Mouse (Mus musculus): ENCODE data around the gene Adgre4.

Gene Adgre4

GRCm38 (mm10) chr17:55749786-55750185, at the start of gene Adgre4:
Gene Adgre4, plus strand, starts transcription at chr17:55749984.
- no peak for DNase-seq (ENCODE audit: low read depth)

- peak; percentile 90 for DNase-seq (ENCODE audit: low read depth)
Measured at GRCm38 (mm10) chr17:55702161-55702820, 47.5 kb upstream of the Adgre4 start.

DNA sequence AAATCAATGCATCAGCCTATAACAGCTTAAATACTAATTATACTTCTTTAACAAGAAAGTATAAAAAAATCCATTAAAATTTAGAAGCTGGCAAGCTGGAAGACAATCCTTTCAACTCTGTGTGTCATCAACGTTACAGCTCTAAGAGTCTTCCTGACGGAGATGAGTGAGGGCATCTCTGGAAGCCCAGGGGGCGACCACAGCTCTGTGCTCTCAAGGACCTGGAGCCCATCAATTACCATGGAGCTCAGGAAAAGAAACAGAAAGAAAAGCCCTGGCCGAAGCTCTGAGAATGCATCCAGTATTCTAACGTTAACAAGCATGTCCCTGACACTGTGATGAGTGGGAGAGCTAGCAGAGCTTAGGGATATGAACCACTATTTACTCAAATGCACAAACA, 46.9 kb upstream of the Adgre4 start:
- DNase-seq (ENCODE audit: low read depth), result no peak

DNA sequence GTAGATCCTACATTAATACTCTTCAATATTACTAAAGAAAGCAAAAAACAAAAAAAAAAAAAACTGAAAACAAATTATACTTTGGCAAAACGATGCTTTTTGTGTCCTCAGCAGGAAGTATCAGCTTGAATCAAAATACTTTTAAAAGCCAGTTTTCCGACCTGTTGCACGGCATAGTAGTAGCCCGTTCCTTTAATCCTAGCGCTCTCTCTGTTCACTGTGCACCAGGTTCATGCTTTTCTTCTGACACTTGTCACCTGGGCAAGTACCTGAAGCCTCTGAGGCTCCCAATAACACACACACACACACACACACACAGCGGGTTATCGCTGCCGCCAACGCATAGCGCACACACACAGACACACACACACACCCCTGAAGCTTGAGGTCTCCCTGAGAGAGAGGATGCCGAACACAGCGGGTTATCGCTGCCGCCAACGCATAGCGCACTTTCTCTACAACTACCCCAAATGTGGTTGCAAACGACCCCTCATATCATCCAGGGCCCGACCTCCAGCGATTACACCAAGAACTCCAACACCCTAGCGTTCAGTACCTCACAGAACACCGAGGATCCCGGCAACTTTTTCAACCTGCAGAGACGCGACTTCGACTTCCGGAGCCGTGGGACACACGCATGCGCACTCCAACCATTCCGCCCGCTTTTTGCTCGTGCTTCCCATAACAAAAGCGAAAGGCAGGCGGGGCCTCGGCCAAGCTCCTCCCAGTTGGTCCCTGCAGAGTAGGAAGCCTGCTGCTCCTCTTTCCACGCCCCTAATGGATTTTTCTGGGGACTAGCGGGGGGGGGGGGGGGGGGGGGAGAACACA, 37.6 kb upstream of the Adgre4 start, which contains the start of gene Pot1b:
Gene Pot1b (minus strand): TSS at position 645 of the 828 bp plus-strand sequence.
- DNase-seq (ENCODE audit: low read depth), result peak; percentile 98

- no peak for DNase-seq (ENCODE audit: low read depth)
Measured at GRCm38 (mm10) chr17:55721270-55721669, 28.5 kb upstream of the Adgre4 start.

GRCm38 (mm10) chr17:55722250-55722649, 27.5 kb upstream of the Adgre4 start:
- DNase-seq (ENCODE audit: low read depth), result no peak

DNA sequence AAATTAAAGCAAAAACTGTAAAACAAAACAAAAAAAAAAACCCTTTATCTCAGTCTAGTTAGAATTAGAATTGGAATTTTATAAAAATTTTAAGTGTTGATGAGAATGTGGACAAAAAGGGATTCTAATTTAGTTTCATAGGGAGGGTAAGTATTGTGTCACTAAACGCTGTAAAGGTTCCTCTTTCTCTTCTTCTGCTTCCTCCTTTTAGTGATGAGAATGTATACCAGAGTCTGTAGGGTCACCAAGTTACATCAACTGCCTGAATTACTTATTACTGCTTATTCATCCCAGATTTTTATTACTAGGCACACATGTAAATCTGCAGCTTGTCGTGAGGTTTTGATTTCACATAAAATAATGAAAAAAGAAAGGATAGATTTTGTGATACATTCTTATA, 23.6 kb upstream of the Adgre4 start:
- DNase-seq (ENCODE audit: low read depth), result no peak

GRCm38 (mm10) chr17:55736675-55737074, 13.1 kb upstream of the Adgre4 start:
- DNase-seq (ENCODE audit: low read depth), result no peak

GRCm38 (mm10) chr17:55751170-55751569, 1.4 kb downstream of the Adgre4 start:
- DNase-seq (ENCODE audit: low read depth), result no peak

GRCm38 (mm10) chr17:55813642-55814041, 63.9 kb downstream of the Adgre4 start:
- DNase-seq (ENCODE audit: low read depth), result peak; percentile 54

DNA sequence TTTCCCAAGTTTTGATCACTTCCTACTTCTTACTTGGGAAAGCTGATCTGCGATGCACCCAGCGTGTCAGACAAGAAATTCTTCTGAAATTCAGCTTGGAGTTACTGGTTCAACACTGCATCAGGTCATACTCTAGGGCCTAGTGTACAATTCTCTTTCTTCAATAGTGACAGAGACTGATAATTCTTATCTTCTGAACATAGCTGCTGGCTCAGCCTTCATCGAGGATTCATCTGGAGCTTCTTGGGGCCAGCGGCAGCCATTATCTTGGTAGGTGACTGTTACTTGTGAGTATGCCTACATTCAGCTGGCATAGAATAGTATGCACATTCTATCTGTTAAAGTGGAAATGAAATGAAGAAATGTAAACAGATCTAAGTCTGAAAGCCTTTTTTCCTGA, 67.1 kb downstream of the Adgre4 start:
- DNase-seq (ENCODE audit: low read depth), result no peak

DNA sequence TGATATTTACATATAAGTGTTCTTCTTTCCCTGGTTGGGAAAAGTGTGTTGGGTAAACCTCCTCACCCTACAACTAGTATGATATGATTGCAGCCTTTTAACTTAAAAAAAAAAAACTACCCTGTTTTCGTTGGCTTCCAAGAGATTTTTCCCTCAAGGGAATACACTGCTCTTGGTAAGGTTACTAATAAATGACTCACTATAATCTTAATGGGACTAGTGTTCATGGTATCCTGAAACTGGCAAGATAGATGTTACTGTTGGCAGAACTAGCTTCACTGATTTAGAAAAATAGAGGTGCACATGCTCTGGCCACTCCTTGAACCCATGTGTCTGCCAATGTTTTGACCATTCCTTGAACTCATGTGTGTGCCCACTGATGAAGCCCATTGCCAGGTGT, 71.8 kb downstream of the Adgre4 start:
- no peak for DNase-seq (ENCODE audit: low read depth)

DNA sequence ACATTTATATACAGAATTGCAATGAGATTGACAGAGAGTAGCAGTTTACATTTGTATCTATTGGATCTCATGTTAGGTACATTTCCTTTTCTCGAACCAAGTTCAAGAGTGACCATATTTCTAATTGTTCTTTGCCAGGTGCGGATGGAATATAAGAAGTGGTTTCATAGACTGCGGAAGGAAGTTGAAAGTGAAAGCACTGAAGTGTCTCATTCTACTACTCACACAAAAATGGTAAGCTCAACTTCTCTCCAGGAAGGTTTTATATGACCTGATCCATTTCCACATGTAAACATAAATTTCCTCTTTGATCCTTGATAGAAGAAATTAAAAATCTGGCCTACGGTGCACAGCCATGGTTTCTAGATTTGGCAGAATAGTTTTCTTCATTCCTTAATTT, 93.3 kb downstream of the Adgre4 start:
- peak; percentile 20 for DNase-seq (ENCODE audit: low read depth)

DNA sequence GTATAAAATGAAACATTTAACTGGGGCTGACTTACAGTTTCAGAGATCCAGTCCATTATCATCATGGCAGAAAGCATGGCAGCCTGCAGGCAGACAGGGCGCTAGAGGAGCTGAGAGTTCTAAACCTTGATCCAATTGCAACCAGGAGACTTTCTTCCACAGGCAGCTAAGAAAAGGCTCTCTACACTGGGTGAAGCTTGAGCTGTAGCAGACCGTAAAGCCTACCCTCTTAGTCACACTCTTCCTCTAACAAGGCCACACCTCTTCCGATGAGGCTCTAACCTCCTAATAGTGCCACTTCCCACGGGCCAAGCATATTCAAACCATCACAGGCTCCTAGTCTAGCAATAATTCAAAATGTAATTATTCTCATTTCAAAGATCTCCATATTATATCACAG, 127.4 kb downstream of the Adgre4 start:
- no peak for DNase-seq (ENCODE audit: low read depth)

DNA sequence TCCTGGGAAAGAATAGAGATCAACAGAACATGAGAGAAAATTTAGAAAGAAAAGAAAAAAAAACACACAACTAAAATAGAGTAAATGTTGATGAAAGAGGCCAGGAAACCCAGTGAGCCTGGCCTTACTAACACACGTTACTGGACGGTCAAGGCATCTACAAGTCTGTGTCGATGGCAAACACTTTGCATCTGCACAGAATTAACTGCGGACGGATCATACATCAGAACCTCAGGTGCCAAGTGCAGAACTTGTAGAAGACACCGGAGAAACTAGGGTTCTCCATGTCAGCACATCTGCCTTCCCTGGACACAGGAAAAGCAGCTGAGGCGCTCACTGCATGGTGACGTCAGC, 128.5 kb downstream of the Adgre4 start:
- DNase-seq (ENCODE audit: low read depth), result peak; percentile 68

DNA sequence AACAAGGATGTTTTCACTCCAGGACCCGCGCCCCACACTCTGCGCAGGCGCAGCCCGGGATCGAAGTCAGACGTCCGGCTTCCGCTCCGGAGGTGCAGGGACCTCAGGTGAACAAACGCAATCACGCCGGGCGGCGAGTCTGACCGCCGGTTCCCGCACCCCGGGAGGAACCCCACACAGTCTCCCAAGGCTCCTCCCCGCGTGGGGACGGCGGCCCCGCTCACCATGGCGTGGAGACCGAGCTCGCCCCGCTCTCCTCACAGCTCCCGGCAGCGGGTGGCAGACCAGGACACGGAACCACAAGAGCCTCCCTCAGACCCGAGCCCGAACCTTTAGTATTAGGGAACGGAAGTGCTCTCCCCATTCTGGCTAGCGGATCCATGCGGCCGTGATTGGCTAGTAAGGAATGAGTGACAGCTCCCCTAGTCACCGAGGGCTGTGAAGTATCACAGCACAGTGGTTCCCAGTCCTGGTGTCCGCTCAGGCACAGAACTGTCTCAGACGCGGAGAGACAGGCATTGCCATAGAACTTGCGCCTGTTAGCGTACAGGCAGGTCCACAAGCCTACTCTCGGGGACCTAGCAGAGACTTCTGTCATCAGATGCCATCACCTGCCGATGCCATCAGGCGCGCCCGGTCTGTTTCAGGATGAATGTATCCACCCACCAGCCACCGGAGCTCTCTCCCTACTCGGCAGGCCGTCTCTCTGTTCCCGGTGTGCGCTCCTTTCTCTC, 129.0 kb downstream of the Adgre4 start, which contains the start of gene Zfp119a:
Gene Zfp119a (minus strand): TSS at position 295 of the 734 bp plus-strand sequence.
- peak; percentile 90 for DNase-seq (ENCODE audit: low read depth)

GRCm38 (mm10) chr17:55883631-55884030, 133.8 kb downstream of the Adgre4 start:
- no peak for DNase-seq (ENCODE audit: low read depth)

DNA sequence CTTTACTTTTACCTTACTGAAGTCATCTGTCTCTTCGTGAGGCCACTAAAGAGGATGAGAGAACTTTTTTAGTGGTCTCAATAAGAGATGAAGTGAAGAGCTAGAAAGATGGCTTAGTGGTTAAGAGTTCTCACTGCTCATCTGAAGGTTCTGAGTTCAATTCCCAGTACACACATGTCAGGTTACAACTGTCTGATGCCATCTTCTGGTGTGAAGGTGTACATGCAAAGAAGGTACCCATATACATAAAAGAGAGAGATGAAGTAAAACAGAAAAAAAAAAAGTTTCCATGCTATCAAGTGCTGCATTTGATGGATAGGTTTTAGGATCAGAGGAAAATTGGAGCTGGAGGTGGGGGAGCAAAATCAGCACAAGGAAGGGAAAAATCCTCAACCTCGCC, 135.1 kb downstream of the Adgre4 start:
- DNase-seq (ENCODE audit: low read depth), result peak; percentile 41

GRCm38 (mm10) chr17:55892406-55892955, 142.7 kb downstream of the Adgre4 start:
- peak; percentile 65 for DNase-seq (ENCODE audit: low read depth)

DNA sequence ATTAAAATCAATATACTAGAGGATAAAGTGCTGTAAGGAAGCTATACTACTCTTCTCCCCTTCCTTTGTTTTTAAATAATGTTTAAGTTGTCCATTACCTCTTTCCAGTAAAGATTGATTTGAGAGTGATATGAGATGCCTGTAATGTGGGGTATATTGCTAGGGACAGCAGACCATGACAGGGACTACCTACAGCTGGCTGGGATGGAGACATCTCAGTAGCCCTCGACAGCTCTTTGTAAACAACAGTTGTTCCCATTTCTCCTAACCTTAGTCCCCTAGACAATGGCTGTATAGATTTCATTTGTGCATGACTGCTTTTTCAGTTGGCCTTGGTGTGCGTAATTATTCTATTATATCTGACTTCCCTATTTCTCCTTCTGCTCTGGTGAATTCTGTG, 153.3 kb downstream of the Adgre4 start:
- DNase-seq (ENCODE audit: low read depth), result no peak

Data from induced T-regulatory cell, adult 2 months (primary cell).